In the genomic region with DNA sequence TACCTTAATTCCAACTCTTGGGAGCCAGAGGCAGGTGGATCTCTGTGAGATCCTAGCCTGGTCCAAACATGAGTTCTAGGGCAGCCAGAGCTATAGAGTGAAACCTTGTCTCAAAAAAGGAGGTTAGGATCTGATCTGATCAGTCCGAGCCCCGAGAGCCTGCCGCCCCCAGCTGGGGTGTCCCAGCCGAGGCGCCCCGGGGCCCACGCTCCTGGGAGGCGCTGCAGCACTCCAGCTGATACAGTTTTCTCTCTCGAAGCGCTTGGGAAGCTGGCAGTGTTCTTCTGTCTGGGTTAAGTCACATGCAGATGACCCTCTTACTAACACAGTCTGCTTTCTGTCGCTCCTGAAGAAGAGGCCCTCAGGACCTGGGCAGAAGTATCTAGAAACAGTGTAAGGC, we compare ENCODE assay signal across 20 mouse cellular contexts. TPM values are rescaled to one million over a fixed set of nuclear protein-coding genes. Genes with fewer than 3 reads are reported as not detected.
A peak's percentile ranks its signal among the peaks of the same experiment; 100 is the strongest.
DNase-seq lines count a peak whose midpoint lies in the region; TF ChIP-seq lines count a peak whose summit lies in the region.
"Had no signal": no experiment of that assay in that cellular context is flagged by ENCODE, and none has a peak within 500 bp of the region (broad histone marks: within the 10 kb centered on the region; RNA-seq: fewer than 3 reads in every experiment).

No protein-coding gene starts in this region.

- H3K4me1 ChIP-seq in thymus, adult 2 months (replicated peaks; ENCODE audit: control insufficient read depth, insufficient read depth, low read length) = peaks cover 33% of the 10 kb centered on the region
- H3K4me1 ChIP-seq: embryonic facial prominence, embryonic 12.5 days; embryonic facial prominence, embryonic 15.5 days; hindbrain, embryonic 12.5 days; hindbrain, embryonic 15.5 days had no signal

- H3K27me3 ChIP-seq in thymus, adult 2 months (ENCODE audit: control insufficient read depth, insufficient read depth, low read length) = no peaks in the 10 kb centered on the region
- H3K27me3 ChIP-seq: embryonic facial prominence, embryonic 12.5 days; embryonic facial prominence, embryonic 15.5 days; heart, embryonic 13.5 days; hindbrain, embryonic 12.5 days; hindbrain, embryonic 15.5 days had no signal

- TF ChIP-seq CTCF in thymus, adult 2 months (IDR thresholded peaks at IDR 0.05; ENCODE audit: borderline replicate concordance, control insufficient read depth, extremely low read depth, insufficient read depth, low read length, poor library complexity) = no peak

- TF ChIP-seq POLR2A in thymus, adult 2 months (IDR thresholded peaks at IDR 0.05; ENCODE audit: control insufficient read depth, extremely low read depth, insufficient read depth, low read length, poor library complexity) = no peak

- WGBS in thymus, adult 2 months = 35% methylated on average over 11 of the region's 11 CpGs

- H3K27ac ChIP-seq in thymus, adult 2 months (ENCODE audit: control insufficient read depth, insufficient read depth, low read length) = peak overlapping the region; percentile 99
- H3K27ac ChIP-seq: embryonic facial prominence, embryonic 12.5 days; embryonic facial prominence, embryonic 15.5 days; heart, adult 2 months; heart, embryonic 10.5 days; heart, embryonic 13.5 days; hindbrain, embryonic 12.5 days; hindbrain, embryonic 15.5 days had no signal

- peak; percentile 53 for DNase-seq in thymus, adult 2 months
- no peak for DNase-seq in thymus, postnatal 0 days (ENCODE audit: low spot score)
- DNase-seq in thymus, postnatal 14 days = peak; percentile 68
- peak; percentile 72 for DNase-seq in thymus, postnatal 4 days
- no peak for DNase-seq in natural killer cell, adult 2 months (ENCODE audit: low spot score in 2 of 2)
- DNase-seq in kidney, postnatal 25 days = no peak
- DNase-seq: adrenal gland, adult 8-10 months; adrenal gland, postnatal 25 days; cerebellum, adult 18-20 months; cerebellum, adult 9-10 months; cerebellum, postnatal 25 days; forebrain, postnatal 0 days; gastrocnemius, postnatal 25 days; heart, adult 2 months had no signal

- no peak overlapping the region for H3K4me3 ChIP-seq in thymus, adult 2 months (ENCODE audit: control insufficient read depth, insufficient read depth, low read length)
- H3K4me3 ChIP-seq: embryonic facial prominence, embryonic 12.5 days; embryonic facial prominence, embryonic 15.5 days; heart, adult 2 months; heart, embryonic 10.5 days; heart, embryonic 13.5 days; hindbrain, embryonic 12.5 days; hindbrain, embryonic 15.5 days had no signal

- peaks cover 36% of the 10 kb centered on the region for H3K36me3 ChIP-seq in thymus, adult 2 months (ENCODE audit: control insufficient read depth, insufficient read depth, low read length)

RNA-seq across cellular contexts. Expression of a gene that starts 10.9 kb away (rescaled TPM):
- 79.1 and 97.7 TPM in 2 replicates for polyA plus RNA-seq in thymus, adult 2 months (2012; rRNA removed)
- 48.5 and 55.2 TPM in 2 replicates for polyA plus RNA-seq in thymus, postnatal 0 days (2015; fragmentation: Nextera tagmentation; extraction: Ambion mirVana)

RNA-seq across cellular contexts. Expression of a gene that starts 11.0 kb away (rescaled TPM):
- polyA plus RNA-seq in thymus, adult 2 months (2012; rRNA removed) = 47.7 and 52.1 TPM in 2 replicates
- polyA plus RNA-seq in thymus, postnatal 0 days (2015; fragmentation: Nextera tagmentation; extraction: Ambion mirVana) = 107 and 108 TPM in 2 replicates

RNA-seq across cellular contexts. Expression of a gene that starts 12.3 kb away (rescaled TPM):
- 2.2 and 2.8 TPM in 2 replicates for polyA plus RNA-seq in thymus, adult 2 months (2012; rRNA removed)
- 2.3 and 2.4 TPM in 2 replicates for polyA plus RNA-seq in thymus, postnatal 0 days (2015; fragmentation: Nextera tagmentation; extraction: Ambion mirVana)

RNA-seq across cellular contexts. Expression of a gene that starts 36.0 kb away (rescaled TPM):
- polyA plus RNA-seq in thymus, adult 2 months (2012; rRNA removed) = 6.0 and 6.9 TPM in 2 replicates
- 4.9 and 5.1 TPM in 2 replicates for polyA plus RNA-seq in thymus, postnatal 0 days (2015; fragmentation: Nextera tagmentation; extraction: Ambion mirVana)

RNA-seq across cellular contexts. Expression of a gene that starts 59.0 kb away (rescaled TPM):
- polyA plus RNA-seq in thymus, adult 2 months (2012; rRNA removed) = 79.6 and 86.7 TPM in 2 replicates
- 132 and 144 TPM in 2 replicates for polyA plus RNA-seq in thymus, postnatal 0 days (2015; fragmentation: Nextera tagmentation; extraction: Ambion mirVana)

Comparison
In these comparisons a context has a peak if more than half of its experiments do, and no peak if none do; other contexts are left out.
1. DNase-seq: peak in thymus, adult 2 months (single experiment), thymus, postnatal 14 days (single experiment) and thymus, postnatal 4 days (single experiment); none in thymus, postnatal 0 days (single experiment), natural killer cell, adult 2 months (0 of 2) and kidney, postnatal 25 days (0 of 2).